Mouse (Mus musculus) stomach, postnatal 0 days (tissue): Measurements from ENCODE around the gene Sapcd1. TPM values are rescaled to one million over a fixed set of nuclear protein-coding genes. Genes with fewer than 3 reads are reported as not detected.

Experiments used
- ATAC-seq: fragments of 200-750 bp; cut with Nextera tagmentation; 2 replicates; pipeline ENCODE4 v1.8.0; 2017; ENCODE audit not compliant: low FRiP score, low TSS enrichment
- DNase-seq: peaks from one replicate; pipeline ENCODE4 v3.0.0-alpha.2; 2016; ENCODE audit warnings: low spot score
- H3K27ac ChIP-seq: fragments of 300-500 bp; sonication (generic); replicated peaks from 2 replicates; pipeline ENCODE4 v1.5.1; 2014; ENCODE audit warnings: mild to moderate bottlenecking, control low read depth
- H3K27me3 ChIP-seq: fragments of 300-500 bp; sonication (generic); 2 replicates; pipeline ENCODE4 v1.6.1; 2014; ENCODE audit warnings: low read length; ENCODE audit not compliant: control insufficient read depth, insufficient read depth
- H3K36me3 ChIP-seq: fragments of 300-500 bp; sonication (generic); 2 replicates; pipeline ENCODE4 v1.6.1; 2014; ENCODE audit warnings: low read length, mixed read lengths; ENCODE audit not compliant: control insufficient read depth, insufficient read depth
- H3K4me1 ChIP-seq: fragments of 300-500 bp; sonication (generic); replicated peaks from 2 replicates; pipeline ENCODE4 v1.6.1; 2014; ENCODE audit warnings: antibody characterized with exemption; ENCODE audit not compliant: control insufficient read depth, insufficient read depth
- H3K4me2 ChIP-seq: fragments of 300-500 bp; sonication (generic); replicated peaks from 2 replicates; pipeline ENCODE4 v1.6.1; 2014; ENCODE audit warnings: low read depth, mild to moderate bottlenecking, control low read depth, moderate library complexity
- H3K4me3 ChIP-seq: fragments of 300-500 bp; sonication (generic); 2 replicates; pipeline ENCODE4 v1.5.1; 2014; ENCODE audit warnings: low read depth, low read length, control low read depth
- H3K9ac ChIP-seq: fragments of 300-500 bp; sonication (generic); 2 replicates; pipeline ENCODE4 v1.6.1; 2014; ENCODE audit warnings: mild to moderate bottlenecking, low read length, control low read depth, mixed read lengths
- H3K9me3 ChIP-seq: fragments of 300-500 bp; sonication (generic); 2 replicates; pipeline ENCODE4 v1.6.1; 2016; ENCODE audit warnings: low read length; ENCODE audit not compliant: control insufficient read depth
- CTCF ChIP-seq: IDR thresholded peaks from 2 replicates; pipeline ENCODE4 v1.5.1; 2016; ENCODE audit warnings: antibody characterized with exemption, low read depth, mild to moderate bottlenecking, moderate library complexity
- EP300 ChIP-seq: optimal IDR thresholded peaks from 2 replicates; pipeline ENCODE3; 2016; ENCODE audit warnings: antibody characterized with exemption
- WGBS: fragments of 180-500 bp; shearing (Covaris S2); extraction: QIAGEN DNeasy Blood & Tissue Kit; methylation state at CpG from one replicate; pipeline ENCODE4 v1.1.7; 2014; 5-methylcytosine and 5-hydroxymethylcytosine counted together
- polyA plus RNA-seq: library from polyadenylated mRNA; unstranded; fragments of >200 nt; fragmentation: Nextera tagmentation; extraction: Ambion mirVana; gene quantifications from 2 replicates; pipeline ENCODE4 v1.2.1, GENCODE M21; 2015

The Sapcd1 gene
- polyA plus RNA-seq, 1 experiment from 2014 or later = 8.0 TPM

DNA sequence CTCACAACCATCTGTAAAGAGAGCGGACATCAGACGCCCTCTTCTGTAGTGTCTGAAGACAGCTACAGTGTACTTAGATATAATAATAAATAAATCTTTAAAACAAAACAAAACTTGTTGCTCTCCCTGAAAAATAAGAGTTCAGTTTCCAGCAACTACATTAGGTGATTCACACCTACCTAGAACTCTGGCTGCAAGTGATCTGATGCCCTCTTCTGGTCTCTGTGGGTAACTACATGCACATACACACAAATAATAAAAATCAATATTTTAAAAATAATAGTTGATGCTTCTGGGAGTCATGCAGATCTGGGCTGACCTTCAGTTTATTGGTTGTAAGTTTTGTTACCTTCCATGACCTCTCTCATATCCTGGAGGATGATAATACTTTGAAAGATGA is 43.6 kb downstream of the Sapcd1 start:
- Histone ChIP-seq H3K4me1 (no peaks in the 10 kb centered on the region), H3K27ac (no peak overlapping the region), H3K27me3 (no peaks in the 10 kb centered on the region), H3K4me2 (no peak overlapping the region), H3K9me3 (no peaks in the 10 kb centered on the region), H3K36me3 (peaks cover 6% of the 10 kb centered on the region; the same call in 1 of the 2 replicates), H3K4me3 (no peak overlapping the region), H3K9ac (no peak overlapping the region)
- ATAC-seq (no peak), DNase-seq (no peak)
- TF ChIP-seq EP300 (no peak), CTCF (peak; percentile 85)
- 72% methylated on average over 2 of the region's 2 CpGs for WGBS

DNA sequence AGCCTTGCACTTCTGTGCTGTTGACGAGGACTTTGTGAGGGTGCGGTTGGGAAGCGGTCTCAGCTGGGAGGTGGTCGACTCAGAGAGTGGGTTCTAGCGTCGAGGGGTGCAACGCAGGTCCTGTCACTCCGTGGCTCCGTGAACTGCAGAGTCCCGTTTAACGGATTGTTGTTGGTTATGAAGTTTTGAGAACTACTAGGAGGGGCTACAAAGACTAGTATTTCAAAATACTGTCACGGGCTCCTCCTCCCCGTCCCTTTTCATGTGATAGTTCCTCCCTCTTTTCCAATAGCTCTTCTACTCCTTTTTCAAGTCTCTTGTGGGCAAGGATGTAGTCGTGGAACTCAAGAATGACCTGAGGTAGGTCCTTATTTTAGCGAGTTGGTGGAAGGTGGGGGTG is 45.5 kb downstream of the Sapcd1 start:
- ATAC-seq (peak; percentile 25), DNase-seq (no peak)
- H3K27ac ChIP-seq = peak overlapping the region; percentile 97
- H3K9ac ChIP-seq = peak overlapping the region; percentile 82
- WGBS = 0% methylated on average over 15 of the region's 15 CpGs
- peaks cover 6% of the 10 kb centered on the region; the same call in 1 of the 2 replicates for H3K36me3 ChIP-seq
- peak overlapping the region; percentile 91 for H3K4me2 ChIP-seq
- H3K27me3 ChIP-seq = no peaks in the 10 kb centered on the region
- H3K9me3 ChIP-seq = no peaks in the 10 kb centered on the region
- H3K4me1 ChIP-seq = no peaks in the 10 kb centered on the region
- TF ChIP-seq EP300 (no peak), CTCF (no peak)
- peak overlapping the region; percentile 77 for H3K4me3 ChIP-seq

DNA sequence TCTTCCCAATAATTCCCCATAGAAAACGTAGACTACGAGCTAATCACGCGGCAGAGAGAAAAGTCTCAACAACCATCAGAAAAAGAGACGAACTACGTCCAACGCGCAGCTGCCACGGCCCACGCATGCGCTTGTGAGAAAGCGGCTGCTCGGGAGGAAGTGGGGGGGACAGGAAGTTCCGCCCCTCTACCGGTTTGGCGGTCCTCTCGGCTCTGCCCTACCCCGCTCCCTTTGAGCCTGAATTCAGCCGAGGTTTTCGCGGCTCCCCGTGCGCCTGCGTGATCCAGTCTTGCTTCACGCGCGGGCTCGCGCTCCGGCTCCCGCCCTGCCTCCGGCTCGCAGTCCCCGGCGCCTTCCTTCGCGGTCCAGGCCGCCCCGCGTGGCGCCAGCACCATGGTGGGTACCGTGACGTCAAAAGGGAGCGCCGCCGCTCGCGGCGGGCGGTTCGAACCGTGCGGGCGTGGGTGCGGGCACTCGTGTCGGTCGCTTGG is 46.1 kb downstream of the Sapcd1 start, which contains the start of gene Lsm2:
TSS of gene Lsm2 (plus strand) at position 173 of the 491 bp plus-strand sequence.
- WGBS = under 1% methylated on average over 57 of the region's 58 CpGs
- ATAC-seq = peak; percentile 92

DNA sequence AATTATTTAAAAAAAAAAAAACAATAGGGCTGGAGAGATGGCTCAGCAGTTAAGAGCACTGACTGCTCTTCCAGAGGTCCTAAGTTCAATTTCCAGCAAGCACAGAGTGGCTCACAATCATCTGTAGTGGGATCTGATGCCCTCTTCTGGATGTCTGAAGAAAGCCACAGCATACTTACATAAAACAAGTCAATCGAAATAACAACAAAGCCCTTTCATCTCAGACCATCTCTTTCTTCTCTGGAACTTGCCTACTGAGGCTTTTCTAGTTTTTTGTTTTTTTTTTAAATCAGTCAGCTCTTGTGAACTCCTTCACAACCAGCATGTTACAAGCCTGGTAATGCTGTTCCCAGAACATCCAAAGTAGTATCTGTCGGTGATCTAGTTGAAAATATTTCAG is 47.2 kb downstream of the Sapcd1 start:
- Histone ChIP-seq H3K4me1 (no peaks in the 10 kb centered on the region), H3K9ac (peak overlapping the region; percentile 82), H3K36me3 (0 out of 2 replicates have a peak, but pooled peaks cover 2% of the 10 kb centered on the region), H3K4me3 (peak overlapping the region; percentile 77), H3K27me3 (no peaks in the 10 kb centered on the region), H3K9me3 (no peaks in the 10 kb centered on the region), H3K27ac (peak overlapping the region; percentile 97; the same call in 1 of the 2 replicates), H3K4me2 (peak overlapping the region; percentile 91)
- 2% methylated on average over 2 of the region's 2 CpGs for WGBS
- TF ChIP-seq EP300 (no peak), CTCF (peak; percentile 83)
- ATAC-seq (no peak), DNase-seq (no peak)

More for the DNA sequence above, 46.1 kb downstream of the Sapcd1 start, which contains the start of gene Lsm2:
- Histone ChIP-seq H3K27ac (peak within 1 kb of the TSS; percentile 97), H3K36me3 (peaks cover 6% of the 10 kb centered on the region; the same call in 1 of the 2 replicates), H3K4me1 (no peaks in the 10 kb centered on the region), H3K4me3 (peak within 1 kb of the TSS; percentile 77), H3K4me2 (peak within 1 kb of the TSS; percentile 91), H3K9ac (peak within 1 kb of the TSS; percentile 82), H3K27me3 (no peaks in the 10 kb centered on the region), H3K9me3 (no peaks in the 10 kb centered on the region)
- TF ChIP-seq CTCF = peak; percentile 7; the same call in 1 of the 2 replicates
- TF ChIP-seq EP300 = no peak
- DNase-seq = peak; percentile 92

DNA sequence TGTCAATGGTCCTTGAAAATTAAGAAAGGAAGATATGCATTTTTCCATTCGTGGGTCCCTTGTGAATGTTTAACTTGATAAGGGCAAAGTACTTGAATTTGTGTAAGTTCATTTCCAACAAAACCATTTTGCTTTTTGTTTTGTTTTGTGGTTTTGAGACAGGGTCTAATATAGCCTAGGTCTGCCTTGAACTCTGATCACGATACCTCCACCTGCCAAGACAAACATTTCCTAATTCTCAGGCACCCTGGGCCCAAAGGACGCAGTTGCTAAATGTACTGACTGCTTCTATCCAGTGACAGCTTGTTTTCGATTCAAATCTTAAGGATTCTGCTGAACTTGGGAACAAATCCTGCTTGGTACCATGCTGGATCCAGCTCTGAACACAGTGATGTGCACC is 48.2 kb downstream of the Sapcd1 start:
- ATAC-seq = no peak
- H3K27ac ChIP-seq = no peak overlapping the region

GRCm38 (mm10) chr17:34978239-34978638 is 49.6 kb downstream of the Sapcd1 start:
- ATAC-seq = no peak
- 89% methylated on average over 27 of the region's 27 CpGs for WGBS
- no peaks in the 10 kb centered on the region for H3K9me3 ChIP-seq
- no peak overlapping the region for H3K27ac ChIP-seq
- no peak overlapping the region for H3K9ac ChIP-seq
- H3K36me3 ChIP-seq = no peaks in the 10 kb centered on the region
- no peak for TF ChIP-seq CTCF
- no peak for TF ChIP-seq EP300
- H3K4me1 ChIP-seq = no peaks in the 10 kb centered on the region
- no peaks in the 10 kb centered on the region for H3K27me3 ChIP-seq
- H3K4me3 ChIP-seq = no peak overlapping the region
- H3K4me2 ChIP-seq = no peak overlapping the region
- no peak for DNase-seq

More for the DNA sequence above, 48.2 kb downstream of the Sapcd1 start:
- Histone ChIP-seq H3K36me3 (no peaks in the 10 kb centered on the region), H3K4me2 (no peak overlapping the region), H3K4me3 (no peak overlapping the region), H3K9me3 (no peaks in the 10 kb centered on the region), H3K4me1 (no peaks in the 10 kb centered on the region), H3K9ac (no peak overlapping the region), H3K27me3 (no peaks in the 10 kb centered on the region)
- no peak for DNase-seq
- no peak for TF ChIP-seq CTCF
- 90% methylated on average over 4 of the region's 4 CpGs for WGBS
